ENCODE assay signal across 41 mouse cellular contexts in the genomic region with DNA sequence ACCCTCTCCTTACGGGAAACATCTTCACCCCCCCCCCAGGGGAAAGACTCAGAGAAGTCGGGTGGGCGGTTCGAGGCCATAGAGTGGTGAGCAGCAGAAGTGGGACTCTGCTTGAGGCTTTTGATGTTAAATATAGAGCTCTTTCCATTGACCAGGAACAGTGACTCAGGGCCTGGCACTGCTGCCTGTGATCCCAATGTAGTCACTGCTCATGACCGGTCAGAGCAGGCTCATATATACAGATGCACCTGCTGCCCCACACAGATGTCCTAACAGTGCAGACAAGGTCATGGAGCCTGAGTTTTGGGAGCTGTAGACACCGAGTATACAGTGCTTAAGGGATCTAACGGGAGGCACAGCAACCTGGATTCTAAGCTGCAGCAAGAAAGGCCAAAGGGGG. TPM values are rescaled to one million over a fixed set of nuclear protein-coding genes. Genes with fewer than 3 reads are reported as not detected.
DNase-seq lines count a peak whose midpoint lies in the region; ATAC-seq and TF ChIP-seq lines count a peak whose summit lies in the region.
"Had no signal": no experiment of that assay in that cellular context is flagged by ENCODE, and none has a peak within 500 bp of the region (broad histone marks: within the 10 kb centered on the region; RNA-seq: fewer than 3 reads in every experiment).

No protein-coding gene starts in this region.

- WGBS in forebrain, embryonic 13.5 days: 90% methylated on average over 7 of the region's 7 CpGs
- WGBS in forebrain, embryonic 11.5 days: 90% methylated on average over 7 of the region's 7 CpGs

- H3K4me1 ChIP-seq in forebrain, embryonic 13.5 days: peaks cover 26% of the 10 kb centered on the region
- H3K4me1 ChIP-seq in forebrain, embryonic 11.5 days (replicated peaks; ENCODE audit: control insufficient read depth, insufficient read depth, low read length): no peaks in the 10 kb centered on the region
- H3K4me1 ChIP-seq: kidney, embryonic 15.5 days; liver, embryonic 13.5 days had no signal

- no peak for ATAC-seq in forebrain, embryonic 13.5 days
- ATAC-seq in forebrain, embryonic 11.5 days (replicated peaks; ENCODE audit: low FRiP score): no peak
- ATAC-seq: inflammation-experienced regulatory T-cells, adult 6 months; lung, postnatal 0 days had no signal

- no peak overlapping the region for H3K4me2 ChIP-seq in forebrain, embryonic 13.5 days
- H3K4me2 ChIP-seq in forebrain, embryonic 11.5 days (ENCODE audit: low read depth, low read length, severe bottlenecking): no peak overlapping the region
- H3K4me2 ChIP-seq: embryonic facial prominence, embryonic 12.5 days; heart, embryonic 11.5 days; hindbrain, embryonic 15.5 days; kidney, embryonic 15.5 days; limb, embryonic 15.5 days; liver, embryonic 13.5 days had no signal

- H3K36me3 ChIP-seq in forebrain, embryonic 13.5 days (ENCODE audit: poor library complexity, severe bottlenecking): no peaks in the 10 kb centered on the region
- no peaks in the 10 kb centered on the region for H3K36me3 ChIP-seq in forebrain, embryonic 11.5 days (ENCODE audit: control insufficient read depth, insufficient read depth, low read length)
- H3K36me3 ChIP-seq: embryonic facial prominence, embryonic 12.5 days; G1E; hindbrain, embryonic 10.5 days; hindbrain, embryonic 15.5 days; kidney, embryonic 15.5 days; limb, embryonic 10.5 days; limb, embryonic 15.5 days; liver, embryonic 13.5 days had no signal

- H3K27ac ChIP-seq in forebrain, embryonic 13.5 days: peak overlapping the region; percentile 80
- no peak overlapping the region for H3K27ac ChIP-seq in forebrain, embryonic 11.5 days (ENCODE audit: low read depth, low read length)
- peak overlapping the region; percentile 85 for H3K27ac ChIP-seq in left cerebral cortex, adult 2 months
- H3K27ac ChIP-seq: embryonic facial prominence, embryonic 12.5 days; hindbrain, embryonic 10.5 days; hindbrain, embryonic 15.5 days; kidney, embryonic 15.5 days; limb, embryonic 10.5 days; limb, embryonic 15.5 days; liver, embryonic 13.5 days had no signal

- intact Hi-C loops in gastrocnemius, postnatal 36 days (cut with DNase I): no loop called here
- intact Hi-C loops in left cerebral cortex, adult 2 months (cut with DNase I): no loop called here

- H3K9me3 ChIP-seq in forebrain, embryonic 13.5 days (replicated peaks): no peaks in the 10 kb centered on the region
- no peaks in the 10 kb centered on the region for H3K9me3 ChIP-seq in forebrain, embryonic 11.5 days (ENCODE audit: control insufficient read depth, low read length)
- H3K9me3 ChIP-seq: embryonic facial prominence, embryonic 12.5 days; hindbrain, embryonic 10.5 days; hindbrain, embryonic 15.5 days; kidney, embryonic 15.5 days; limb, embryonic 10.5 days; limb, embryonic 15.5 days; liver, embryonic 13.5 days had no signal

- DNase-seq in forebrain, embryonic 11.5 days (ENCODE audit: low spot score): no peak
- peak; percentile 30 to 43 for DNase-seq in gastrocnemius, adult 8-10 months (ENCODE audit: low spot score in 2 of 2)
- no peak for DNase-seq in gastrocnemius, postnatal 36 days
- DNase-seq in left cerebral cortex, adult 2 months (ENCODE audit: extremely low spot score in 1 of 2, low spot score in 2 of 2): no peak
- DNase-seq in left cerebral cortex, adult 9 months (ENCODE audit: low spot score in 2 of 2): no peak
- peak; percentile 78 for DNase-seq in skeletal muscle tissue, adult 2 months (ENCODE audit: low read depth, low spot score)
- DNase-seq in thymus, postnatal 10 days (ENCODE audit: low spot score in 2 of 2): no peak
- DNase-seq: adrenal gland, postnatal 10 days; cerebellum, adult 11 months; cerebellum, adult 9-10 months; cerebellum, postnatal 36 days; embryo, embryonic 11 days; heart, postnatal 10 days; kidney, adult 11 months; kidney, postnatal 25 days; liver, embryonic 13.5 days; lung, adult 18-20 months; lung, postnatal 4 days; thymus, adult 2 months; thymus, postnatal 4 days had no signal

- TF ChIP-seq CTCF in left cerebral cortex, adult 2 months (IDR thresholded peaks at IDR 0.05): no peak

- H3K27me3 ChIP-seq in forebrain, embryonic 13.5 days: no peaks in the 10 kb centered on the region
- no peaks in the 10 kb centered on the region for H3K27me3 ChIP-seq in forebrain, embryonic 11.5 days (ENCODE audit: control insufficient read depth, insufficient read depth, low read length)
- H3K27me3 ChIP-seq: embryonic facial prominence, embryonic 12.5 days; hindbrain, embryonic 15.5 days; kidney, embryonic 15.5 days; limb, embryonic 15.5 days; liver, embryonic 13.5 days had no signal

- H3K4me3 ChIP-seq in forebrain, embryonic 13.5 days: no peak overlapping the region
- H3K4me3 ChIP-seq in forebrain, embryonic 11.5 days (ENCODE audit: low read depth, low read length): no peak overlapping the region
- no peak overlapping the region for H3K4me3 ChIP-seq in left cerebral cortex, adult 2 months
- H3K4me3 ChIP-seq: embryonic facial prominence, embryonic 12.5 days; hindbrain, embryonic 10.5 days; hindbrain, embryonic 15.5 days; kidney, embryonic 15.5 days; limb, embryonic 10.5 days; limb, embryonic 15.5 days; liver, embryonic 13.5 days had no signal

- no peak overlapping the region for H3K9ac ChIP-seq in forebrain, embryonic 13.5 days
- no peak overlapping the region for H3K9ac ChIP-seq in forebrain, embryonic 11.5 days (ENCODE audit: low read length)
- H3K9ac ChIP-seq: embryonic facial prominence, embryonic 12.5 days; hindbrain, embryonic 15.5 days; kidney, embryonic 15.5 days; limb, embryonic 15.5 days; liver, embryonic 13.5 days had no signal

RNA-seq across cellular contexts. Expression of a gene that starts 18.9 kb away (rescaled TPM):
- polyA plus RNA-seq in forebrain, embryonic 13.5 days (2015; fragmentation: Nextera tagmentation; extraction: Ambion mirVana): not detected in 2 replicates
- not detected in 2 replicates for polyA plus RNA-seq in forebrain, embryonic 11.5 days (2014; fragmentation: Nextera tagmentation; extraction: Ambion mirVana)
- not detected for total RNA-seq in gastrocnemius, adult 8-10 months (2022)
- total RNA-seq in gastrocnemius, postnatal 36 days (2021): not detected
- not detected for total RNA-seq in left cerebral cortex, adult 2 months (2021)
- total RNA-seq: adrenal gland, postnatal 10 days; G1E; heart, postnatal 10 days; layer of hippocampus, adult 18-20 months; layer of hippocampus, postnatal 25 days; left cerebral cortex, postnatal 10 days; megakaryocyte-erythroid progenitor cell, adult 5-6 weeks; neutrophil, adult 5-6 weeks had no signal
- polyA plus RNA-seq: C2C12; embryonic facial prominence, embryonic 12.5 days; G1E; gonadal fat pad, adult 2 months; heart, embryonic 11.5 days; hindbrain, embryonic 10.5 days; hindbrain, embryonic 15.5 days; inflammation-experienced regulatory T-cells, adult 6 months; kidney, embryonic 15.5 days; limb, embryonic 10.5 days; limb, embryonic 15.5 days; liver, embryonic 13.5 days; lung, postnatal 0 days; midbrain, embryonic 14.5 days; neural tube, embryonic 11.5 days; spleen, adult 2 months; thymus, adult 2 months had no signal

Comparison
In these comparisons a context has a peak if more than half of its experiments do, and no peak if none do; other contexts are left out.
1. DNase-seq: peak in gastrocnemius, adult 8-10 months (2 of 2) and skeletal muscle tissue, adult 2 months (single experiment); none in forebrain, embryonic 11.5 days (single experiment), gastrocnemius, postnatal 36 days (0 of 2), left cerebral cortex, adult 2 months (0 of 2), left cerebral cortex, adult 9 months (0 of 2) and thymus, postnatal 10 days (0 of 2).